Mouse (Mus musculus) brain, embryonic 14.5 days (tissue): ENCODE measurements around the gene Notch2.

Experiments used
- CTCF ChIP-seq: fragments of 200-500 bp; IDR thresholded peaks from 2 replicates; pipeline ENCODE4 v1.5.1; 2012; ENCODE audit warnings: inconsistent platforms, mild to moderate bottlenecking, moderate library complexity, borderline replicate concordance; ENCODE audit not compliant: insufficient read depth, insufficient read length; ENCODE audit errors: extremely low read depth
- POLR2A ChIP-seq: fragments of 200-500 bp; IDR thresholded peaks from 2 replicates; pipeline ENCODE4 v1.6.1; 2012; ENCODE audit warnings: mild to moderate bottlenecking, inconsistent platforms, borderline replicate concordance; ENCODE audit not compliant: poor library complexity, insufficient read depth, insufficient read length, severe bottlenecking; ENCODE audit errors: extremely low read depth

DNA sequence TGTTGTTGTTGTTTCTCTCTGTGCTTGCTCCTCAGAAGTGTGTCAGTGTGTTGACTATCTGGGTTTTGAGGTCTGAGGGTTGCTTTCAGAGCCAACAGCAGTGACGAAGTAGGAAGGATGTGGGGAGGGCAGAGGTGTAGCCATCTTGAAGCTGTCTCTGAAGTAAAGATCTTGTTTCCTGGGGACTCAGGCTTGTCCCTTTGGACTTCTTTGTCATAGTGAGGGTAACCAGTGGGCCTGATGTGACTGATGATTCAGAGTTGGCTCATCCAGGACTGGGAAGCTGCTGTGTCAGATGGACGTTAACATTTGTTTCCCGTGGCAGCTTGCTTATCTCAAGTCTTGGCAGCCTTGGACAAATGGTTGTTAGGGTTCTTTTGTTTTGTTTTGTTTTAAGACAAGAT is 14.0 kb downstream of the Notch2 start:
- TF ChIP-seq CTCF (no peak), POLR2A (no peak)
